Mouse (Mus musculus): ENCODE data around the gene Kcnc4.

The Kcnc4 gene

GRCm38 (mm10) chr3:107459196-107459772 lies at the start of gene Kcnc4:
Gene Kcnc4, minus strand, starts transcription at chr3:107459552.
- peak; percentile 58 for DNase-seq

GRCm38 (mm10) chr3:107508696-107509095 lies 49.3 kb upstream of the Kcnc4 start:
- no peak for DNase-seq

- DNase-seq: no peak
Observed at GRCm38 (mm10) chr3:107507966-107508365, 48.6 kb upstream of the Kcnc4 start.

- DNase-seq: no peak
Observed at GRCm38 (mm10) chr3:107506531-107506930, 47.2 kb upstream of the Kcnc4 start.

GRCm38 (mm10) chr3:107505464-107506367 lies 46.4 kb upstream of the Kcnc4 start:
- no peak for DNase-seq

GRCm38 (mm10) chr3:107504542-107504941 lies 45.2 kb upstream of the Kcnc4 start:
- no peak for DNase-seq

- no peak for DNase-seq
Observed at GRCm38 (mm10) chr3:107503716-107504115, 44.4 kb upstream of the Kcnc4 start.

- peak; percentile 80 for DNase-seq
Observed at GRCm38 (mm10) chr3:107501702-107502151, 42.4 kb upstream of the Kcnc4 start.

- DNase-seq: peak; percentile 74
Observed at GRCm38 (mm10) chr3:107500301-107500700, 40.9 kb upstream of the Kcnc4 start.

- no peak for DNase-seq
Observed at GRCm38 (mm10) chr3:107496086-107496850, 36.9 kb upstream of the Kcnc4 start.

- no peak for DNase-seq
Observed at GRCm38 (mm10) chr3:107495524-107495923, 36.2 kb upstream of the Kcnc4 start.

GRCm38 (mm10) chr3:107491459-107491858 lies 32.1 kb upstream of the Kcnc4 start:
- peak; percentile 67 for DNase-seq

- DNase-seq: no peak
Observed at GRCm38 (mm10) chr3:107488637-107489036, 29.3 kb upstream of the Kcnc4 start.

GRCm38 (mm10) chr3:107483290-107483689 lies 23.9 kb upstream of the Kcnc4 start:
- peak; percentile 78 for DNase-seq

- no peak for DNase-seq
Observed at GRCm38 (mm10) chr3:107480660-107481059, 21.3 kb upstream of the Kcnc4 start.

GRCm38 (mm10) chr3:107472198-107472597 lies 12.8 kb upstream of the Kcnc4 start:
- DNase-seq: peak; percentile 51

GRCm38 (mm10) chr3:107469059-107469458 lies 9.7 kb upstream of the Kcnc4 start:
- no peak for DNase-seq

GRCm38 (mm10) chr3:107468106-107468505 lies 8.8 kb upstream of the Kcnc4 start:
- DNase-seq: no peak

GRCm38 (mm10) chr3:107466577-107466976 lies 7.2 kb upstream of the Kcnc4 start:
- DNase-seq: peak; percentile 75

- DNase-seq: peak; percentile 83
Observed at GRCm38 (mm10) chr3:107462160-107462559, 2.8 kb upstream of the Kcnc4 start.

- DNase-seq: peak; percentile 49
Observed at GRCm38 (mm10) chr3:107459773-107460431, 550 bp upstream of the Kcnc4 start.

- peak; percentile 47 for DNase-seq
Observed at GRCm38 (mm10) chr3:107458528-107459195, 690 bp downstream of the Kcnc4 start.

Measured in cerebellum, adult 8-10 months (tissue).